Mouse (Mus musculus): ENCODE results near the gene Med12.
A peak's percentile ranks its signal among the peaks of the same experiment; 100 is the strongest.

- TF ChIP-seq CTCF (IDR thresholded peaks at IDR 0.05; ENCODE audit: insufficient read depth, low read length) = no peak
- 0 out of 2 replicates have a peak, but pooled peaks have one; percentile 9 for TF ChIP-seq POLR2A (IDR thresholded peaks at IDR 0.05; ENCODE audit: borderline replicate concordance, extremely low read depth, low read depth, low read length)
These were observed at the start of gene Med12 for GRCm38 (mm10) chrX:101273875-101274738.
